Mouse (Mus musculus): ENCODE measurements around the gene Napsa. TPM values are rescaled to one million over a fixed set of nuclear protein-coding genes. Genes with fewer than 3 reads are reported as not detected.
A peak's percentile ranks its signal among the peaks of the same experiment; 100 is the strongest.

Napsa gene
- polyA plus RNA-seq, 1 experiment = 256 TPM

- WGBS = 43% methylated on average over 6 of the region's 6 CpGs
- Histone ChIP-seq H3K27ac (ENCODE audit: insufficient read depth, low read length) (no peak overlapping the region), H3K27me3 (ENCODE audit: control insufficient read depth, insufficient read depth, low read length) (peaks cover 10% of the 10 kb centered on the region), H3K4me3 (ENCODE audit: extremely low read depth, insufficient read depth, insufficient read length) (no peak overlapping the region), H3K4me1 (ENCODE audit: control insufficient read depth, insufficient read depth, insufficient read length) (peaks cover 28% of the 10 kb centered on the region), H3K36me3 (ENCODE audit: control insufficient read depth, insufficient read depth, low read length) (peaks cover 3% of the 10 kb centered on the region)
- no peak for TF ChIP-seq CTCF (IDR thresholded peaks at IDR 0.05; ENCODE audit: extremely low read depth, insufficient read depth, insufficient read length, insufficient replicate concordance)
- TF ChIP-seq POLR2A (IDR thresholded peaks at IDR 0.05; ENCODE audit: low read depth, low read length) = no peak
- DNase-seq (ENCODE audit: low read depth in 1 of 2, low spot score in 2 of 2) = no peak
Observed at GRCm38 (mm10) chr7:44587676-44588075, 15.5 kb downstream of the Napsa start.

- H3K27me3 ChIP-seq (ENCODE audit: control insufficient read depth, insufficient read depth, low read length) = peaks cover 14% of the 10 kb centered on the region
- H3K4me1 ChIP-seq (ENCODE audit: control insufficient read depth, insufficient read depth, insufficient read length) = peaks cover 28% of the 10 kb centered on the region
- no peak for DNase-seq (ENCODE audit: low read depth in 1 of 2, low spot score in 2 of 2)
- H3K36me3 ChIP-seq (ENCODE audit: control insufficient read depth, insufficient read depth, low read length) = no peaks in the 10 kb centered on the region
- no peak for TF ChIP-seq CTCF (IDR thresholded peaks at IDR 0.05; ENCODE audit: extremely low read depth, insufficient read depth, insufficient read length, insufficient replicate concordance)
- TF ChIP-seq POLR2A (IDR thresholded peaks at IDR 0.05; ENCODE audit: low read depth, low read length) = no peak
- WGBS = 17% methylated on average over 12 of the region's 12 CpGs
- no peak overlapping the region for H3K4me3 ChIP-seq (ENCODE audit: extremely low read depth, insufficient read depth, insufficient read length)
- H3K27ac ChIP-seq (ENCODE audit: insufficient read depth, low read length) = no peak overlapping the region
Observed at GRCm38 (mm10) chr7:44588338-44588737, 16.2 kb downstream of the Napsa start.

DNA sequence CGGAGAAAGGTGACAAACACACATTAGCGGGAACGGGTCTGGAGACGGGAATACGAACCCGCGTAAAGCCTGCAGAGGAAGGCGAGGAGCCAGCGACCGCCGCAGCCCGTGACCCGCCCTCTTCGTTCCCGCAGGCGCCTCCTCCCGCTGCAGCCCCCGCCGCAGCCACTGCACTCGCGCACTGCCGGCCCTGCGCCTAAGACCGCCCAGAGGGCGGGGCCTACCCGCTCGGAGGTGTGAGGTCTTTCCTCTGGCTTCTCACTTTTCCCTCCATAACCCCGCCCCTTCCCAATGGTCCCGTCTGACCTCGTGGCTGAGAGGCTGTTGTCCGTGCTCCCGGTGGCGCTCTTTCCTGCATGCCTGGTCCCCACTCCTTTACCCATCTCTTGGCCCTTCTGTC is 17.0 kb downstream of the Napsa start:
- H3K4me3 ChIP-seq (ENCODE audit: extremely low read depth, insufficient read depth, insufficient read length) = peak overlapping the region; percentile 63
- peak in 1 of 2 experiments; percentile 74 for DNase-seq (ENCODE audit: low read depth in 1 of 2, low spot score in 2 of 2)
- H3K4me1 ChIP-seq (ENCODE audit: control insufficient read depth, insufficient read depth, insufficient read length) = peaks cover 28% of the 10 kb centered on the region
- peaks cover 14% of the 10 kb centered on the region for H3K27me3 ChIP-seq (ENCODE audit: control insufficient read depth, insufficient read depth, low read length)
- H3K36me3 ChIP-seq (ENCODE audit: control insufficient read depth, insufficient read depth, low read length) = no peaks in the 10 kb centered on the region
- no peak for TF ChIP-seq CTCF (IDR thresholded peaks at IDR 0.05; ENCODE audit: extremely low read depth, insufficient read depth, insufficient read length, insufficient replicate concordance)
- TF ChIP-seq POLR2A (IDR thresholded peaks at IDR 0.05; ENCODE audit: low read depth, low read length) = no peak
- no peak overlapping the region for H3K27ac ChIP-seq (ENCODE audit: insufficient read depth, low read length)
- WGBS = under 1% methylated on average over 31 of the region's 33 CpGs

- Histone ChIP-seq H3K36me3 (ENCODE audit: control insufficient read depth, insufficient read depth, low read length) (no peaks in the 10 kb centered on the region), H3K4me3 (ENCODE audit: extremely low read depth, insufficient read depth, insufficient read length) (no peak overlapping the region), H3K4me1 (ENCODE audit: control insufficient read depth, insufficient read depth, insufficient read length) (peaks cover 28% of the 10 kb centered on the region), H3K27ac (ENCODE audit: insufficient read depth, low read length) (no peak overlapping the region), H3K27me3 (ENCODE audit: control insufficient read depth, insufficient read depth, low read length) (peaks cover 14% of the 10 kb centered on the region)
- no peak for DNase-seq (ENCODE audit: low read depth in 1 of 2, low spot score in 2 of 2)
- TF ChIP-seq POLR2A (IDR thresholded peaks at IDR 0.05; ENCODE audit: low read depth, low read length) (no peak), CTCF (IDR thresholded peaks at IDR 0.05; ENCODE audit: extremely low read depth, insufficient read depth, insufficient read length, insufficient replicate concordance) (no peak)
- 19% methylated on average over 13 of the region's 13 CpGs for WGBS
Observed at GRCm38 (mm10) chr7:44589946-44590345, 17.8 kb downstream of the Napsa start.

- Histone ChIP-seq H3K27me3 (ENCODE audit: control insufficient read depth, insufficient read depth, low read length) (peaks cover 14% of the 10 kb centered on the region), H3K36me3 (ENCODE audit: control insufficient read depth, insufficient read depth, low read length) (no peaks in the 10 kb centered on the region), H3K4me3 (ENCODE audit: extremely low read depth, insufficient read depth, insufficient read length) (peak within 1 kb of the TSS; percentile 56), H3K4me1 (ENCODE audit: control insufficient read depth, insufficient read depth, insufficient read length) (peaks cover 28% of the 10 kb centered on the region), H3K27ac (ENCODE audit: insufficient read depth, low read length) (no peak within 1 kb of the TSS)
- TF ChIP-seq POLR2A (IDR thresholded peaks at IDR 0.05; ENCODE audit: low read depth, low read length) (peak; percentile 68), CTCF (IDR thresholded peaks at IDR 0.05; ENCODE audit: extremely low read depth, insufficient read depth, insufficient read length, insufficient replicate concordance) (no peak)
- DNase-seq (ENCODE audit: low read depth in 1 of 2, low spot score in 2 of 2) = peak; percentile 87 to 92
- WGBS = 1% methylated on average over 80 of the region's 80 CpGs
Observed at GRCm38 (mm10) chr7:44590402-44591347, 18.5 kb downstream of the Napsa start, which contains the start of gene Kcnc3. Kcnc3 (plus strand) TSS chr7:44590664.

DNA sequence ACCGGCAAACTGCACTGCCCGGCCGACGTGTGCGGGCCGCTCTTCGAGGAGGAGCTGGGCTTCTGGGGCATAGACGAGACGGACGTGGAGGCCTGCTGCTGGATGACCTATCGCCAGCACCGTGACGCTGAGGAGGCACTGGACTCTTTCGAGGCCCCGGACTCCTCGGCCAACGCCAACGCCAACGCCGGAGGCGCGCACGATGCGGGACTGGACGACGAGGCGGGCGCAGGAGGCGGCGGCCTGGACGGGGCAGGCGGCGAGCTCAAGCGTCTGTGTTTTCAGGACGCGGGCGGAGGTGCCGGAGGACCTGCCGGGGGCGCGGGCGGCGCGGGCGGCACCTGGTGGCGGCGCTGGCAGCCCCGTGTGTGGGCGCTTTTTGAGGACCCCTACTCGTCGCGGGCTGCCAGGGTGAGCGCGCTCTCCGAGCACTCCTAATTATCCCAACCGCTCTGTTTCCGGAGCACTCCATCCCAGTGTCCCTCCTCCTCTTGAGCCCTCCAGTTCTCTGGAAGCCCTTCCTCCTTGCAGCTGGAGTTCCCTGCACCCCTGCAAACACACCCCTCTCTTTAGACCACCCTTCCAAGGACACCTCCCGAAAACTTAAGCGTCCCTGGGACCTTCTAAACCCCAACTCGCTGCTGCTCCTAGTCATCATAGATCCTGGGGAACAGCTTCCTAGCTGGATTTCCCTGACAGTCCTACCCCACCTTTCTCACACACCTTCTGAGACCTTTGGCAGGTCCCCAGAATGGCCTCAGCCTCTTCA is 19.4 kb downstream of the Napsa start:
- Histone ChIP-seq H3K4me3 (ENCODE audit: extremely low read depth, insufficient read depth, insufficient read length) (peak overlapping the region; percentile 56), H3K27ac (ENCODE audit: insufficient read depth, low read length) (no peak overlapping the region), H3K27me3 (ENCODE audit: control insufficient read depth, insufficient read depth, low read length) (peaks cover 14% of the 10 kb centered on the region), H3K36me3 (ENCODE audit: control insufficient read depth, insufficient read depth, low read length) (no peaks in the 10 kb centered on the region), H3K4me1 (ENCODE audit: control insufficient read depth, insufficient read depth, insufficient read length) (peaks cover 28% of the 10 kb centered on the region)
- 4% methylated on average over 58 of the region's 60 CpGs for WGBS
- peak in 1 of 2 experiments; percentile 22 for DNase-seq (ENCODE audit: low read depth in 1 of 2, low spot score in 2 of 2)
- TF ChIP-seq POLR2A (IDR thresholded peaks at IDR 0.05; ENCODE audit: low read depth, low read length) (no peak), CTCF (IDR thresholded peaks at IDR 0.05; ENCODE audit: extremely low read depth, insufficient read depth, insufficient read length, insufficient replicate concordance) (no peak)
